Mouse (Mus musculus): ENCODE data around the gene Wipf2. TPM values are rescaled to one million over a fixed set of nuclear protein-coding genes. Genes with fewer than 3 reads are reported as not detected.
A peak's percentile ranks its signal among the peaks of the same experiment; 100 is the strongest.

Gene Wipf2
- total and polyA plus RNA-seq, 2 experiments from 2014 or later: 3.8 to 9.2 TPM

- no peaks in the 10 kb centered on the region for H3K9me3 ChIP-seq (ENCODE audit: low read length)
- peak overlapping the region; percentile 62 for H3K4me3 ChIP-seq (ENCODE audit: low read depth, low read length)
- peak overlapping the region; percentile 90 for H3K27ac ChIP-seq (ENCODE audit: low read depth, low read length)
- ATAC-seq (ENCODE audit: low FRiP score): peak; percentile 73
- peak overlapping the region; percentile 55 for H3K4me2 ChIP-seq (ENCODE audit: low read depth, low read length, poor library complexity, severe bottlenecking)
- H3K9ac ChIP-seq (replicated peaks; ENCODE audit: low read length, poor library complexity, severe bottlenecking): peak overlapping the region; percentile 81
- no peak for TF ChIP-seq CTCF (IDR thresholded peaks at IDR 0.05)
- H3K4me1 ChIP-seq (ENCODE audit: insufficient read depth, low read length): 0 out of 2 replicates have a peak, but pooled peaks cover 6% of the 10 kb centered on the region
- DNase-seq (ENCODE audit: low spot score): peak; percentile 85
- 0 out of 2 replicates have a peak, but pooled peaks cover 4% of the 10 kb centered on the region for H3K36me3 ChIP-seq (ENCODE audit: insufficient read depth, low read length)
- no peaks in the 10 kb centered on the region for H3K27me3 ChIP-seq (ENCODE audit: insufficient read depth, low read length)
- WGBS: under 1% methylated on average over 30 of the region's 39 CpGs
These were observed 452 bp downstream of the Wipf2 start for GRCm38 (mm10) chr11:98863751-98864429.

- no peak overlapping the region for H3K4me2 ChIP-seq (ENCODE audit: low read depth, low read length, poor library complexity, severe bottlenecking)
- WGBS: 19% methylated on average over 12 of the region's 12 CpGs
- ATAC-seq (ENCODE audit: low FRiP score): no peak; the same call in 1 of the 2 replicates
- no peak overlapping the region for H3K27ac ChIP-seq (ENCODE audit: low read depth, low read length)
- no peak overlapping the region for H3K9ac ChIP-seq (replicated peaks; ENCODE audit: low read length, poor library complexity, severe bottlenecking)
- H3K9me3 ChIP-seq (ENCODE audit: low read length): no peaks in the 10 kb centered on the region
- H3K36me3 ChIP-seq (ENCODE audit: insufficient read depth, low read length): peaks cover 4% of the 10 kb centered on the region; the same call in 1 of the 2 replicates
- 0 out of 2 replicates have a peak, but pooled peaks cover 6% of the 10 kb centered on the region for H3K4me1 ChIP-seq (ENCODE audit: insufficient read depth, low read length)
- H3K4me3 ChIP-seq (ENCODE audit: low read depth, low read length): no peak overlapping the region
- peak; percentile 85 for DNase-seq (ENCODE audit: low spot score)
- no peak for TF ChIP-seq CTCF (IDR thresholded peaks at IDR 0.05)
- no peaks in the 10 kb centered on the region for H3K27me3 ChIP-seq (ENCODE audit: insufficient read depth, low read length)
These were observed 3.9 kb downstream of the Wipf2 start for GRCm38 (mm10) chr11:98867293-98867692.

GRCm38 (mm10) chr11:98869906-98870305 lies 6.5 kb downstream of the Wipf2 start:
- no peak overlapping the region for H3K9ac ChIP-seq (replicated peaks; ENCODE audit: low read length, poor library complexity, severe bottlenecking)
- DNase-seq (ENCODE audit: low spot score): no peak
- ATAC-seq (ENCODE audit: low FRiP score): no peak
- H3K4me2 ChIP-seq (ENCODE audit: low read depth, low read length, poor library complexity, severe bottlenecking): no peak overlapping the region
- no peaks in the 10 kb centered on the region for H3K27me3 ChIP-seq (ENCODE audit: insufficient read depth, low read length)
- no peak overlapping the region for H3K27ac ChIP-seq (ENCODE audit: low read depth, low read length)
- WGBS: 95% methylated on average over 8 of the region's 8 CpGs
- peaks cover 4% of the 10 kb centered on the region; the same call in 1 of the 2 replicates for H3K36me3 ChIP-seq (ENCODE audit: insufficient read depth, low read length)
- no peak for TF ChIP-seq CTCF (IDR thresholded peaks at IDR 0.05)
- no peaks in the 10 kb centered on the region for H3K9me3 ChIP-seq (ENCODE audit: low read length)
- H3K4me3 ChIP-seq (ENCODE audit: low read depth, low read length): no peak overlapping the region
- no peaks in the 10 kb centered on the region for H3K4me1 ChIP-seq (ENCODE audit: insufficient read depth, low read length)

- WGBS: 79% methylated on average over 5 of the region's 5 CpGs
- DNase-seq (ENCODE audit: low spot score): no peak
- Histone ChIP-seq H3K4me2 (ENCODE audit: low read depth, low read length, poor library complexity, severe bottlenecking) (no peak overlapping the region), H3K9me3 (ENCODE audit: low read length) (no peaks in the 10 kb centered on the region), H3K27me3 (ENCODE audit: insufficient read depth, low read length) (no peaks in the 10 kb centered on the region), H3K27ac (ENCODE audit: low read depth, low read length) (no peak overlapping the region), H3K4me3 (ENCODE audit: low read depth, low read length) (no peak overlapping the region), H3K9ac (replicated peaks; ENCODE audit: low read length, poor library complexity, severe bottlenecking) (no peak overlapping the region), H3K4me1 (ENCODE audit: insufficient read depth, low read length) (no peaks in the 10 kb centered on the region), H3K36me3 (ENCODE audit: insufficient read depth, low read length) (peaks cover 4% of the 10 kb centered on the region; the same call in 1 of the 2 replicates)
- no peak for ATAC-seq (ENCODE audit: low FRiP score)
- no peak for TF ChIP-seq CTCF (IDR thresholded peaks at IDR 0.05)
These were observed 7.4 kb downstream of the Wipf2 start for GRCm38 (mm10) chr11:98870791-98871190.

GRCm38 (mm10) chr11:98871416-98871815 lies 8.0 kb downstream of the Wipf2 start:
- ATAC-seq (ENCODE audit: low FRiP score) (no peak), DNase-seq (ENCODE audit: low spot score) (no peak)
- no peak overlapping the region for H3K9ac ChIP-seq (replicated peaks; ENCODE audit: low read length, poor library complexity, severe bottlenecking)
- no peak overlapping the region for H3K4me3 ChIP-seq (ENCODE audit: low read depth, low read length)
- no peak overlapping the region for H3K4me2 ChIP-seq (ENCODE audit: low read depth, low read length, poor library complexity, severe bottlenecking)
- no peaks in the 10 kb centered on the region for H3K27me3 ChIP-seq (ENCODE audit: insufficient read depth, low read length)
- TF ChIP-seq CTCF (IDR thresholded peaks at IDR 0.05): no peak
- no peaks in the 10 kb centered on the region for H3K9me3 ChIP-seq (ENCODE audit: low read length)
- H3K4me1 ChIP-seq (ENCODE audit: insufficient read depth, low read length): no peaks in the 10 kb centered on the region
- no peak overlapping the region for H3K27ac ChIP-seq (ENCODE audit: low read depth, low read length)
- peaks cover 4% of the 10 kb centered on the region; the same call in 1 of the 2 replicates for H3K36me3 ChIP-seq (ENCODE audit: insufficient read depth, low read length)
- 43% methylated on average over 4 of the region's 4 CpGs for WGBS

GRCm38 (mm10) chr11:98872040-98872439 lies 8.6 kb downstream of the Wipf2 start:
- no peak overlapping the region for H3K4me2 ChIP-seq (ENCODE audit: low read depth, low read length, poor library complexity, severe bottlenecking)
- no peak overlapping the region for H3K4me3 ChIP-seq (ENCODE audit: low read depth, low read length)
- H3K9me3 ChIP-seq (ENCODE audit: low read length): no peaks in the 10 kb centered on the region
- WGBS: 42% methylated on average over 4 of the region's 4 CpGs
- H3K36me3 ChIP-seq (ENCODE audit: insufficient read depth, low read length): peaks cover 4% of the 10 kb centered on the region; the same call in 1 of the 2 replicates
- no peak for TF ChIP-seq CTCF (IDR thresholded peaks at IDR 0.05)
- H3K27ac ChIP-seq (ENCODE audit: low read depth, low read length): peak overlapping the region; percentile 38; the same call in 1 of the 2 replicates
- no peaks in the 10 kb centered on the region for H3K27me3 ChIP-seq (ENCODE audit: insufficient read depth, low read length)
- H3K9ac ChIP-seq (replicated peaks; ENCODE audit: low read length, poor library complexity, severe bottlenecking): no peak overlapping the region
- DNase-seq (ENCODE audit: low spot score) (no peak), ATAC-seq (ENCODE audit: low FRiP score) (no peak)
- H3K4me1 ChIP-seq (ENCODE audit: insufficient read depth, low read length): no peaks in the 10 kb centered on the region
